Mouse (Mus musculus) adrenal gland, adult (tissue): ENCODE results near the gene Olfr707.
"Not testable (repeated sequence)": the region's sequence is repeated elsewhere in the genome, so short reads cannot be mapped to it uniquely, and the experiment has no call there.

Experiments
- DNase-seq, 2 experiments: peaks; one replicate each; pipeline ENCODE4 v3.0.0; 2022 to 2023; ENCODE audit warnings: low spot score in 1 of 2; ENCODE audit not compliant: inconsistent age in 2 of 2

Gene Olfr707

GRCm38 (mm10) chr7:106901141-106901540, at the start of gene Olfr707:
Gene Olfr707 (minus strand): TSS chr7:106901241.
- not testable (repeated sequence) for DNase-seq

- DNase-seq = no peak
Measured at GRCm38 (mm10) chr7:106948212-106948611, 47.2 kb upstream of the Olfr707 start, which contains the start of gene Olfr710. Gene Olfr710 (minus strand): TSS chr7:106948312.

GRCm38 (mm10) chr7:106932119-106932518, 31.1 kb upstream of the Olfr707 start, which contains the start of gene Olfr709-ps1:
Gene Olfr709-ps1 (minus strand): TSS chr7:106932219.
- no peak for DNase-seq

- not testable (repeated sequence) for DNase-seq
Measured at GRCm38 (mm10) chr7:106920961-106921360, 19.9 kb upstream of the Olfr707 start.

GRCm38 (mm10) chr7:106907676-106908075, 6.6 kb upstream of the Olfr707 start, which contains the start of gene Olfr1532-ps1:
Gene Olfr1532-ps1 (plus strand): TSS chr7:106908001.
- no peak for DNase-seq

- no peak for DNase-seq
Measured at GRCm38 (mm10) chr7:106888062-106888461, 13.0 kb downstream of the Olfr707 start, which contains the start of gene Olfr706. Gene Olfr706 (minus strand): TSS chr7:106888162.

GRCm38 (mm10) chr7:106876791-106877190, 24.2 kb downstream of the Olfr707 start, which contains the start of gene Olfr705:
Gene Olfr705 (minus strand): TSS chr7:106876891.
- no peak for DNase-seq

GRCm38 (mm10) chr7:106862885-106863284, 38.2 kb downstream of the Olfr707 start, which contains the start of gene Olfr704:
Gene Olfr704 (plus strand): TSS chr7:106863185.
- no peak for DNase-seq

GRCm38 (mm10) chr7:106843060-106843459, 58.0 kb downstream of the Olfr707 start, which contains the start of gene Olfr703:
Gene Olfr703 (plus strand): TSS chr7:106843360.
- no peak for DNase-seq
